Mouse (Mus musculus): ENCODE data around the gene Magea2. TPM values are rescaled to one million over a fixed set of nuclear protein-coding genes. Genes with fewer than 3 reads are reported as not detected.
"Not testable (repeated sequence)": the region's sequence is repeated elsewhere in the genome, so short reads cannot be mapped to it uniquely, and the experiment has no call there.

Magea2 gene
- polyA plus RNA-seq (2014; fragmentation: Nextera tagmentation; extraction: Ambion mirVana) = not detected in 2 replicates

DNA sequence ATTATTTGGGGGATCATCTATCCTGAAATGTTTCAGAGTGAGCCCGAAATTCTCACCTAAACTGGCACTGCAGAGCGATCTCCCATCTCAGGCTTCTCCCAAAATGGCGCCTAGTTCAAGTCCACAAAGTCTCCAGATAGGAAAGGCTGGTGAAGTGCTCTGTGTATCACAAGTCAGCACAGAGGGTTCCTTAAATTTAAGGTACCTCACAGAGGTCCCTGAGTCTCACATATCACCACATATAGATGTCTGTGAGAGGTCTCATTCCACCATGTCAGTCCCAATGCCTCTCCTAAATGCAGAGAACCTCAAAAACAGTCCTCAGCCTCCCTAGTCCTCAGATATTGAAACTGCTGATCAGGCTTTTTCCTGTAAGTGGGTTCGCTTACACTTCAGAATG is at the start of gene Magea2:
Gene Magea2 (minus strand): TSS at position 101 of the 400 bp plus-strand sequence.
- H3K36me3 ChIP-seq (ENCODE audit: control insufficient read depth, insufficient read depth, low read length); H3K9me3 ChIP-seq (ENCODE audit: control insufficient read depth, low read depth, low read length); H3K27me3 ChIP-seq (ENCODE audit: control insufficient read depth, insufficient read depth, low read length); H3K9ac ChIP-seq (replicated peaks; ENCODE audit: low read depth, low read length); H3K4me3 ChIP-seq (ENCODE audit: low read depth, low read length); H3K4me2 ChIP-seq (replicated peaks; ENCODE audit: low read depth, low read length); ATAC-seq (ENCODE audit: insufficient number of reproducible peaks, insufficient read depth, low FRiP score, low read depth); H3K4me1 ChIP-seq (ENCODE audit: control insufficient read depth, insufficient read depth, low read length); H3K27ac ChIP-seq (ENCODE audit: low read length): not testable (repeated sequence)
- WGBS = 84% methylated on average over 3 of the region's 4 CpGs

DNA sequence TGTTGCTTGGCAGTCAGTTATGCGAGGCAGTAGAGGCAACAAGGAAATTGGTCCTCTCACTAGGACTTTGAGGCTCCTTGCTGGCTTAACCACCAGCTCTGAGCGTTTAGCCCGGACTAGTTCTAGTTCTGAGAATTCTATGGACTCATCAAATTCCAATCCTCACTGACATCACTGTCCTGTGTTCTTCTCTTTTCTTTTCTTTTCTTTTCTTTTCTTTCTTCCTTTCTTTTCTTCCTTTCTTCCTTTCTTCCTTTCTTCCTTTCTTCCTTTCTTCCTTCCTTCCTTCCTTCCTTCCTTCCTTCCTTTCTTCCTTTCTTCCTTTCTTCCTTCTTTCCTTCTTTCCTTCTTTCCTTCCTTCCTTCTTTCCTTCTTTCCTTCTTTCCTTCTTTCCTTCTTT is 34.8 kb upstream of the Magea2 start, which contains the start of gene Cldn34b2:
Gene Cldn34b2 (minus strand): TSS at position 101 of the 400 bp plus-strand sequence.
- ATAC-seq (ENCODE audit: insufficient number of reproducible peaks, insufficient read depth, low FRiP score, low read depth); H3K4me2 ChIP-seq (replicated peaks; ENCODE audit: low read depth, low read length); H3K9me3 ChIP-seq (ENCODE audit: control insufficient read depth, low read depth, low read length); H3K4me1 ChIP-seq (ENCODE audit: control insufficient read depth, insufficient read depth, low read length); H3K9ac ChIP-seq (replicated peaks; ENCODE audit: low read depth, low read length); H3K27me3 ChIP-seq (ENCODE audit: control insufficient read depth, insufficient read depth, low read length); H3K36me3 ChIP-seq (ENCODE audit: control insufficient read depth, insufficient read depth, low read length); H3K4me3 ChIP-seq (ENCODE audit: low read depth, low read length); H3K27ac ChIP-seq (ENCODE audit: low read length): not testable (repeated sequence)
- WGBS = 91% methylated on average over 3 of the region's 3 CpGs

DNA sequence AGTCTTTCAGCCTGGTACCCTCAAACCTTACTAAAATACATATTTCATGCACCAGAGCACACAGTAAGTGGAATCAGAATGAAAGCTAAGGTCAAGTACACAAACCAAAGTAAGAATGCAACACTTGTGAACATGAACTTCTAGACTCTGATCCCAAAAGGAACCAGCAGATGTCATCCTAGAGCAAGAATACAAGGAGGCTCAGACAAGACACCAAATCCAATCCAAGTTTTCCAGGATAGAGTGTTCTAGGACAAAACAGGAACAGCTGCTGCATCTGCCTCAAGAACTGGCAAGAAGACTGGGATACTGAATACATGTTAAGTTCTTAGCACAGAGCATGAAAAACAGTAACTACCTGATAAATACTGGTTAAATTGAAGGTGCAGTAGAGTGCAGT is 4.6 kb upstream of the Magea2 start:
- Histone ChIP-seq H3K36me3 (ENCODE audit: control insufficient read depth, insufficient read depth, low read length) (no peaks in the 10 kb centered on the region), H3K4me3 (ENCODE audit: low read depth, low read length) (no peak overlapping the region), H3K27me3 (ENCODE audit: control insufficient read depth, insufficient read depth, low read length) (no peaks in the 10 kb centered on the region), H3K27ac (ENCODE audit: low read length) (no peak overlapping the region), H3K4me1 (ENCODE audit: control insufficient read depth, insufficient read depth, low read length) (no peaks in the 10 kb centered on the region), H3K9ac (replicated peaks; ENCODE audit: low read depth, low read length) (no peak overlapping the region), H3K4me2 (replicated peaks; ENCODE audit: low read depth, low read length) (no peak overlapping the region), H3K9me3 (ENCODE audit: control insufficient read depth, low read depth, low read length) (no peaks in the 10 kb centered on the region)
- ATAC-seq (ENCODE audit: insufficient number of reproducible peaks, insufficient read depth, low FRiP score, low read depth) = no peak

- H3K4me1 ChIP-seq (ENCODE audit: control insufficient read depth, insufficient read depth, low read length); ATAC-seq (ENCODE audit: insufficient number of reproducible peaks, insufficient read depth, low FRiP score, low read depth); H3K9me3 ChIP-seq (ENCODE audit: control insufficient read depth, low read depth, low read length); H3K27me3 ChIP-seq (ENCODE audit: control insufficient read depth, insufficient read depth, low read length); H3K4me2 ChIP-seq (replicated peaks; ENCODE audit: low read depth, low read length); H3K4me3 ChIP-seq (ENCODE audit: low read depth, low read length); H3K27ac ChIP-seq (ENCODE audit: low read length); H3K9ac ChIP-seq (replicated peaks; ENCODE audit: low read depth, low read length); H3K36me3 ChIP-seq (ENCODE audit: control insufficient read depth, insufficient read depth, low read length): not testable (repeated sequence)
- WGBS = 100% methylated on average over 1 of the region's 2 CpGs
Observed at GRCm38 (mm10) chrX:155089693-155090092, 3.8 kb downstream of the Magea2 start, which contains the start of gene Magea1. Gene Magea1, minus strand, starts transcription at chrX:155089793.

GRCm38 (mm10) chrX:155063045-155063444 is 30.4 kb downstream of the Magea2 start, which contains the start of gene Magea5:
Gene Magea5, minus strand, starts transcription at chrX:155063145.
- not testable (repeated sequence) for H3K27ac ChIP-seq (ENCODE audit: low read length); H3K9ac ChIP-seq (replicated peaks; ENCODE audit: low read depth, low read length); ATAC-seq (ENCODE audit: insufficient number of reproducible peaks, insufficient read depth, low FRiP score, low read depth); H3K4me2 ChIP-seq (replicated peaks; ENCODE audit: low read depth, low read length); H3K4me1 ChIP-seq (ENCODE audit: control insufficient read depth, insufficient read depth, low read length); H3K27me3 ChIP-seq (ENCODE audit: control insufficient read depth, insufficient read depth, low read length); H3K4me3 ChIP-seq (ENCODE audit: low read depth, low read length); H3K9me3 ChIP-seq (ENCODE audit: control insufficient read depth, low read depth, low read length); H3K36me3 ChIP-seq (ENCODE audit: control insufficient read depth, insufficient read depth, low read length)
- 85% methylated on average over 13 of the region's 16 CpGs for WGBS

DNA sequence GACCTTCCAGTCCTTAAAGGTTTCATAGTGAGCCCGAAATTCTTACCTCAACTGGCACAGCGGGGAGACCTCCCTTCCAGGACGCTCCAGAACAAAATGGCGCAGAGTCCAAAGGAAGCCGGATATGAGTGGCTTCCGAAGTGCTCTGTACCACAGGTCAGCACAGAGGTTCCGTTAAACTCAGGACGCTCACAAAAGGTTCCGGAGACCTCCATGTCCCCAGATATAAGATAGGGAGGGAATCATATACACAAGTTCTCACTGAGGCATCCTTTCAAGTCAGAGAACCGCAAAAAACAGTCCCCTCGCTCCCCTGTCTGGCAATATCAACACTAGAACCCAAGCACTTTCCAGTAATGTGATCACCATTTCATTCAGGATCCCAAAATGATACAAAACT is 97.7 kb downstream of the Magea2 start, which contains the start of gene Magea8:
Gene Magea8 (minus strand): TSS at position 101 of the 400 bp plus-strand sequence.
- not testable (repeated sequence) for H3K9me3 ChIP-seq (ENCODE audit: control insufficient read depth, low read depth, low read length); H3K27me3 ChIP-seq (ENCODE audit: control insufficient read depth, insufficient read depth, low read length); H3K4me1 ChIP-seq (ENCODE audit: control insufficient read depth, insufficient read depth, low read length); H3K27ac ChIP-seq (ENCODE audit: low read length); H3K4me3 ChIP-seq (ENCODE audit: low read depth, low read length); ATAC-seq (ENCODE audit: insufficient number of reproducible peaks, insufficient read depth, low FRiP score, low read depth); H3K36me3 ChIP-seq (ENCODE audit: control insufficient read depth, insufficient read depth, low read length); H3K9ac ChIP-seq (replicated peaks; ENCODE audit: low read depth, low read length); H3K4me2 ChIP-seq (replicated peaks; ENCODE audit: low read depth, low read length)
- 87% methylated on average over 9 of the region's 11 CpGs for WGBS

Other genes starting within 250 kb of the Magea2 start
- not detected in 2 replicates for gene Cldn34b1, start 203.4 kb downstream of the Magea2 start, polyA plus RNA-seq (2014; fragmentation: Nextera tagmentation; extraction: Ambion mirVana)
- not detected in 2 replicates for gene Magea6, start 157.7 kb downstream of the Magea2 start, polyA plus RNA-seq (2014; fragmentation: Nextera tagmentation; extraction: Ambion mirVana)
- not detected in 2 replicates for gene Magea3, start 144.2 kb downstream of the Magea2 start, polyA plus RNA-seq (2014; fragmentation: Nextera tagmentation; extraction: Ambion mirVana)
- gene Magea8, start 97.8 kb downstream of the Magea2 start, polyA plus RNA-seq (2014; fragmentation: Nextera tagmentation; extraction: Ambion mirVana) = not detected in 2 replicates
- not detected in 2 replicates for gene Magea5, start 30.5 kb downstream of the Magea2 start, polyA plus RNA-seq (2014; fragmentation: Nextera tagmentation; extraction: Ambion mirVana)
- gene Magea1, start 3.9 kb downstream of the Magea2 start, polyA plus RNA-seq (2014; fragmentation: Nextera tagmentation; extraction: Ambion mirVana) = not detected in 2 replicates
- not detected in 2 replicates for gene Cldn34b2, start 34.7 kb upstream of the Magea2 start, polyA plus RNA-seq (2014; fragmentation: Nextera tagmentation; extraction: Ambion mirVana)
- 154 and 163 TPM in 2 replicates for gene Sat1, start 122.8 kb upstream of the Magea2 start, polyA plus RNA-seq (2014; fragmentation: Nextera tagmentation; extraction: Ambion mirVana)
- gene Acot9, start 168.8 kb upstream of the Magea2 start, polyA plus RNA-seq (2014; fragmentation: Nextera tagmentation; extraction: Ambion mirVana) = 39.8 and 43.3 TPM in 2 replicates
- 376 and 384 TPM in 2 replicates for gene Prdx4, start 247.1 kb upstream of the Magea2 start, polyA plus RNA-seq (2014; fragmentation: Nextera tagmentation; extraction: Ambion mirVana)

Measured in stomach, embryonic 14.5 days (tissue).